Mouse (Mus musculus) B cell, adult 2 months (primary cell): ENCODE measurements around the gene Kat6b.

ENCODE experiments used
- DNase-seq, 2 experiments: peaks; one replicate each; pipeline ENCODE4 v3.0.0; 2022

Kat6b gene

GRCm38 (mm10) chr14:21561396-21562065, 80.3 kb downstream of the Kat6b start:
- no peak for DNase-seq

- no peak for DNase-seq
Observed at GRCm38 (mm10) chr14:21563584-21564118, 82.4 kb downstream of the Kat6b start.

GRCm38 (mm10) chr14:21565541-21566353, 84.5 kb downstream of the Kat6b start:
- no peak for DNase-seq

- no peak for DNase-seq
Observed at GRCm38 (mm10) chr14:21567293-21567984, 86.2 kb downstream of the Kat6b start.

- no peak for DNase-seq
Observed at GRCm38 (mm10) chr14:21568821-21569220, 87.6 kb downstream of the Kat6b start.

- no peak for DNase-seq
Observed at GRCm38 (mm10) chr14:21574686-21575309, 93.6 kb downstream of the Kat6b start.

- no peak for DNase-seq
Observed at GRCm38 (mm10) chr14:21576867-21577266, 95.6 kb downstream of the Kat6b start.

- no peak for DNase-seq
Observed at GRCm38 (mm10) chr14:21581198-21581597, 100.0 kb downstream of the Kat6b start.

GRCm38 (mm10) chr14:21582301-21582700, 101.1 kb downstream of the Kat6b start:
- peak; percentile 39 to 55 for DNase-seq

GRCm38 (mm10) chr14:21583051-21583450, 101.8 kb downstream of the Kat6b start:
- DNase-seq = no peak

GRCm38 (mm10) chr14:21583868-21584267, 102.6 kb downstream of the Kat6b start:
- no peak for DNase-seq

GRCm38 (mm10) chr14:21584468-21585135, 103.4 kb downstream of the Kat6b start:
- peak; percentile 32 to 39 for DNase-seq

- no peak for DNase-seq
Observed at GRCm38 (mm10) chr14:21585491-21586251, 104.4 kb downstream of the Kat6b start.

- DNase-seq = no peak
Observed at GRCm38 (mm10) chr14:21586481-21587118, 105.4 kb downstream of the Kat6b start.

- no peak for DNase-seq
Observed at GRCm38 (mm10) chr14:21587931-21588330, 106.7 kb downstream of the Kat6b start.

GRCm38 (mm10) chr14:21589620-21590019, 108.4 kb downstream of the Kat6b start:
- DNase-seq = no peak

GRCm38 (mm10) chr14:21590205-21590604, 109.0 kb downstream of the Kat6b start:
- DNase-seq = no peak

- DNase-seq = peak; percentile 13 to 21
Observed at GRCm38 (mm10) chr14:21592152-21592551, 110.9 kb downstream of the Kat6b start.

- no peak for DNase-seq
Observed at GRCm38 (mm10) chr14:21592985-21593750, 111.9 kb downstream of the Kat6b start.
